Mouse (Mus musculus): ENCODE measurements around the gene Pde5a. TPM values are rescaled to one million over a fixed set of nuclear protein-coding genes. Genes with fewer than 3 reads are reported as not detected.

Pde5a gene
- total and polyA plus RNA-seq, 2 experiments from 2014 or later: 1.00 to 6.1 TPM

DNA sequence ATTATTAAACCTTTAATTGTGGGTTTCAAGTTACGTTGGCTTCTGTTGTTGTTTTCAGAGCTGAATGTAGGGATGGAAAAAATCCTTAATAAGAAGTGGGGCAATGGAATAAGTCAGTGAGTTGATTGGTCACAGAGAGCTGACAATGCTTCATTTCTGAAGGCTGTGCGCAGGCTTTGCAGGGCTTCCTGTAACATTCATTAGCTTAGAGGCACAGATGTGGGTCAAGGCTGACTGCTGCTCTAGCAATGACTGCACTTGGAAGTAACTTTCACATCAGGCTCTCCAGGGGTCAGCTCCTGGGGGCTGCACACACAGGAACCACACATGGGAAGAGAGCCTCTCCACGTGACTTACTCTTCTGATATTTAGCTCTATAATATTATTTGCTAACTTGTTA lies 5.1 kb downstream of the Pde5a start:
- Histone ChIP-seq H3K9me3 (replicated peaks; ENCODE audit: control insufficient read depth, low read length) (no peaks in the 10 kb centered on the region), H3K4me2 (ENCODE audit: low read depth, low read length) (no peak overlapping the region), H3K36me3 (replicated peaks; ENCODE audit: control insufficient read depth, insufficient read depth, low read length) (no peaks in the 10 kb centered on the region), H3K4me3 (ENCODE audit: low read depth, low read length) (no peak overlapping the region), H3K27ac (ENCODE audit: low read depth) (no peak overlapping the region), H3K9ac (replicated peaks; ENCODE audit: low read depth, low read length) (no peak overlapping the region), H3K4me1 (ENCODE audit: control insufficient read depth, insufficient read depth) (no peaks in the 10 kb centered on the region), H3K27me3 (ENCODE audit: control insufficient read depth, insufficient read depth, low read length) (no peaks in the 10 kb centered on the region)
- 84% methylated on average over 3 of the region's 3 CpGs for WGBS
- no peak for ATAC-seq (ENCODE audit: insufficient read depth, low read depth)
- TF ChIP-seq CTCF (IDR thresholded peaks at IDR 0.05; ENCODE audit: low read depth): no peak
- TF ChIP-seq EP300 (IDR thresholded peaks at IDR 0.05; ENCODE audit: low read depth): no peak
- no peak for DNase-seq (ENCODE audit: low spot score)

DNA sequence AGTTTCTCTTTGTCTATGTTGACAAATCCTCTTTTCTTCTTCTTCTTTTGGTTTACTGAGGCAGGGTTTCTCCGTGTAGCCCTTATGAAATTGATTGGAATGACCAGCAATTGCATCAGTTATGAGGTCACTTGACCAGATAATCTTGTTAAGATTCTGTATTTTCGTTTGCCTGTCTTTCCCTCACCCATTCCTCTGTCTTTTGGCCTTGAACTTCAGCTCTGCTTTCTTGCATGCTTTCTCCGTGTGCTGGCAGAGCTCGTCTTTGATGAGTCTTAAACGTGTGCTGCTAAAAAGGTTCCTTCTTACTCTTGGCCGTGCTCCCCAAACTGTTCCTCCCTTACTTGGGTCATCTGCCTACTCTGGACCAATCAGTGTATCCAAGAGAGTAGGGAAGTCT lies 5.6 kb downstream of the Pde5a start:
- DNase-seq (ENCODE audit: low spot score): no peak
- ATAC-seq (ENCODE audit: insufficient read depth, low read depth): no peak
- Histone ChIP-seq H3K4me1 (ENCODE audit: control insufficient read depth, insufficient read depth) (no peaks in the 10 kb centered on the region), H3K27me3 (ENCODE audit: control insufficient read depth, insufficient read depth, low read length) (no peaks in the 10 kb centered on the region), H3K4me2 (ENCODE audit: low read depth, low read length) (no peak overlapping the region), H3K36me3 (replicated peaks; ENCODE audit: control insufficient read depth, insufficient read depth, low read length) (no peaks in the 10 kb centered on the region), H3K27ac (ENCODE audit: low read depth) (no peak overlapping the region), H3K9me3 (replicated peaks; ENCODE audit: control insufficient read depth, low read length) (no peaks in the 10 kb centered on the region), H3K4me3 (ENCODE audit: low read depth, low read length) (no peak overlapping the region), H3K9ac (replicated peaks; ENCODE audit: low read depth, low read length) (no peak overlapping the region)
- TF ChIP-seq EP300 (IDR thresholded peaks at IDR 0.05; ENCODE audit: low read depth) (no peak), CTCF (IDR thresholded peaks at IDR 0.05; ENCODE audit: low read depth) (no peak)
- 79% methylated on average over 6 of the region's 6 CpGs for WGBS

DNA sequence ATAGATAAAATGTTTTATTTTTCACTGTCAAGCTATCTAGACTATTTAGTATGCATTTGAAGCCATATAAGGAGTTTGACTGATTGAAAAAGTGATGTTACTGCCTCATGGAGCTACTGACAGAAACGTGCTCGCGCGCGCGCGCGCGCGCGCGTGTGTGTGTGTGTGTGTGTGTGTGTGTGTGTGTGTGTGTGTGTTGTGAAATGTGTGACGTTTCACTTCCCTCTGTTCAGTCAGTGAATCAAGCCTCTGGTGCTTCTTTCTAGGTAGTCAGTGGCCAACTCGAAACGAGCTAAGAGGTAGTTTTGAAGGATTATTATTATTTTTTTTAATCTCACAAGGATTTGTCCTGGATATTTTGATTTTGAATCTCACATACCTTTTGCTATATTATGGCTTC lies 10.7 kb downstream of the Pde5a start:
- Histone ChIP-seq H3K9ac (replicated peaks; ENCODE audit: low read depth, low read length) (no peak overlapping the region), H3K27me3 (ENCODE audit: control insufficient read depth, insufficient read depth, low read length) (no peaks in the 10 kb centered on the region), H3K36me3 (replicated peaks; ENCODE audit: control insufficient read depth, insufficient read depth, low read length) (no peaks in the 10 kb centered on the region), H3K4me2 (ENCODE audit: low read depth, low read length) (no peak overlapping the region), H3K4me3 (ENCODE audit: low read depth, low read length) (no peak overlapping the region), H3K4me1 (ENCODE audit: control insufficient read depth, insufficient read depth) (no peaks in the 10 kb centered on the region), H3K9me3 (replicated peaks; ENCODE audit: control insufficient read depth, low read length) (no peaks in the 10 kb centered on the region), H3K27ac (ENCODE audit: low read depth) (no peak overlapping the region)
- no peak for DNase-seq (ENCODE audit: low spot score)
- 95% methylated on average over 15 of the region's 15 CpGs for WGBS
- TF ChIP-seq EP300 (IDR thresholded peaks at IDR 0.05; ENCODE audit: low read depth) (no peak), CTCF (IDR thresholded peaks at IDR 0.05; ENCODE audit: low read depth) (no peak)
- no peak for ATAC-seq (ENCODE audit: insufficient read depth, low read depth)

DNA sequence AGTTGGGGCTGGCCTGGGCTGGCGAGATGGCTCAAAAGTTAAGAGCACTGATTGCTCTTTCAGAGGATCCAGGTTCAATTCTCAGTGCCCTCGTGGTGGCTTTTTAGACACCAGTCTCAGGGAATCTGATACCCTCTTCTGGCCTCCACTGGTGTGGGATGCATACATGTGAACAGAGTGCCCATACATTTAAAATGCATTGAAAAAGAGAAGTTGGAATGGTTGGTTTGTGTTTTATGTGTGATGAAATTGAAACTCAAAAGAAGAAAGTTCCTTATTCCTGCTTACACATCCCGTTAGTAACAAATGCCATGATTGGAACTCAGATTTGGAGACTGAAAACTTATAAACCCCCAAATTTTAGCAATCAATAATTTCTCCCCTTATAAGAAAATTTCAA lies 15.5 kb downstream of the Pde5a start:
- no peaks in the 10 kb centered on the region for H3K4me1 ChIP-seq (ENCODE audit: control insufficient read depth, insufficient read depth)
- 84% methylated on average over 3 of the region's 3 CpGs for whole genome bisulfite sequencing

DNA sequence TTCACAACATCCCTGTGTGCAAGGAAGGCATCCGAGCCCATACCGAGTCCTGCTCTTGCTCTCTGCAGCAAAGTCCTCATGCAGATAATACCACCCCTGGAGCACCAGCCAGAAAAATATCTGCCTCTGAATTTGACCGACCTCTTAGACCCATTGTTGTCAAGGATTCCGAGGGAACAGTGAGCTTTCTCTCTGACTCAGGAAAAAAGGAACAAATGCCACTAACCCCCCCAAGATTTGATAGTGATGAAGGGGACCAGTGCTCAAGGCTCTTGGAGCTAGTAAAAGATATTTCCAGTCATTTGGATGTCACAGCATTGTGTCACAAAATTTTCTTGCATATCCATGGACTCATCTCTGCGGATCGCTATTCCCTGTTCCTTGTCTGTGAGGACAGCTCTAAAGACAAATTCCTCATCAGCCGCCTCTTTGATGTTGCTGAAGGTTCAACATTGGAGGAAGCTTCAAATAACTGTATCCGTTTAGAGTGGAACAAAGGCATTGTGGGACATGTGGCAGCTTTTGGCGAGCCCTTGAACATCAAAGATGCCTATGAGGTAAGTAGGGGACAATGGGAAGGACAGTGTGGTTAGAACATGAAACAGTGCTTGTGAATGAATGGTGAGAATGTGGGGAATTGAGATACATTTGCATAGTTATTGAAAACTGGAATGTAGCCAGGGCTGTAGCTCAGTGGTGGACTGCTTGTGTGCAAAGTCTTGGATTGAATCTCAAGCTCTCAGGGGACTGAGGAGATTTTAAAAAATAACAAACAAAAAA lies 19.4 kb downstream of the Pde5a start:
- WGBS: 77% methylated on average over 9 of the region's 9 CpGs
- no peak overlapping the region for H3K27ac ChIP-seq (ENCODE audit: low read depth)
- H3K4me3 ChIP-seq (ENCODE audit: low read depth, low read length): no peak overlapping the region
- H3K36me3 ChIP-seq (replicated peaks; ENCODE audit: control insufficient read depth, insufficient read depth, low read length): no peaks in the 10 kb centered on the region
- TF ChIP-seq EP300 (IDR thresholded peaks at IDR 0.05; ENCODE audit: low read depth) (no peak), CTCF (IDR thresholded peaks at IDR 0.05; ENCODE audit: low read depth) (no peak)
- no peaks in the 10 kb centered on the region for H3K27me3 ChIP-seq (ENCODE audit: control insufficient read depth, insufficient read depth, low read length)
- no peak overlapping the region for H3K4me2 ChIP-seq (ENCODE audit: low read depth, low read length)
- DNase-seq (ENCODE audit: low spot score) (no peak), ATAC-seq (ENCODE audit: insufficient read depth, low read depth) (no peak)
- H3K9ac ChIP-seq (replicated peaks; ENCODE audit: low read depth, low read length): no peak overlapping the region
- no peaks in the 10 kb centered on the region for H3K4me1 ChIP-seq (ENCODE audit: control insufficient read depth, insufficient read depth)
- H3K9me3 ChIP-seq (replicated peaks; ENCODE audit: control insufficient read depth, low read length): peaks cover 16% of the 10 kb centered on the region

More for the DNA sequence above, 15.5 kb downstream of the Pde5a start:
- H3K9ac ChIP-seq (replicated peaks; ENCODE audit: low read depth, low read length): no peak overlapping the region
- DNase-seq (ENCODE audit: low spot score) (no peak), ATAC-seq (ENCODE audit: insufficient read depth, low read depth) (no peak)
- H3K4me3 ChIP-seq (ENCODE audit: low read depth, low read length): no peak overlapping the region
- TF ChIP-seq EP300 (IDR thresholded peaks at IDR 0.05; ENCODE audit: low read depth): no peak
- TF ChIP-seq CTCF (IDR thresholded peaks at IDR 0.05; ENCODE audit: low read depth): no peak
- no peak overlapping the region for H3K27ac ChIP-seq (ENCODE audit: low read depth)
- no peaks in the 10 kb centered on the region for H3K27me3 ChIP-seq (ENCODE audit: control insufficient read depth, insufficient read depth, low read length)
- H3K9me3 ChIP-seq (replicated peaks; ENCODE audit: control insufficient read depth, low read length): peaks cover 16% of the 10 kb centered on the region
- no peaks in the 10 kb centered on the region for H3K36me3 ChIP-seq (replicated peaks; ENCODE audit: control insufficient read depth, insufficient read depth, low read length)
- no peak overlapping the region for H3K4me2 ChIP-seq (ENCODE audit: low read depth, low read length)
